Mouse (Mus musculus): ENCODE measurements around the gene Rfx4.

Gene Rfx4

GRCm38 (mm10) chr10:84815676-84816436, 60.0 kb downstream of the Rfx4 start:
- no peak for DNase-seq (ENCODE audit: low spot score)

GRCm38 (mm10) chr10:84817086-84817869, 61.4 kb downstream of the Rfx4 start:
- no peak for DNase-seq (ENCODE audit: low spot score)

DNA sequence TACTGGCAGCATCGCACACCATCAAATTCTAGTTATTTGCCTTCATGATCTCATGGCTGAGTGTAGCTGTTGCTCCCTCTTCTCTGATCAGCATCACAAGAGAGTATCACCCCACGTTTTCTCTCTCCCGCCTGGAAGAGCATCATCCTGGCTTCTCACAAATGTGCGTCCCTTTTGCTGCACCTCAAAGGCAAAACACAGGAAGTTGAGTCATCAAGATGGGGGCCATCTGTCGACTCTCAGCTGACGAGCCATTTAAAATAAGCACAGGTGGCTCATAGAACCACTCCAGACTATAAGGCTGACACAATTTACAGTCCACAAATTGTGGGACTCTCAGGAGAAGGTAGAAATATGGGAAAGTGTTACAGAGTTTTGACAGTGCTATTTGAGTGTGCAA, 63.8 kb downstream of the Rfx4 start:
- no peak for DNase-seq (ENCODE audit: low spot score)

GRCm38 (mm10) chr10:84820230-84820629, 64.4 kb downstream of the Rfx4 start:
- no peak for DNase-seq (ENCODE audit: low spot score)

DNA sequence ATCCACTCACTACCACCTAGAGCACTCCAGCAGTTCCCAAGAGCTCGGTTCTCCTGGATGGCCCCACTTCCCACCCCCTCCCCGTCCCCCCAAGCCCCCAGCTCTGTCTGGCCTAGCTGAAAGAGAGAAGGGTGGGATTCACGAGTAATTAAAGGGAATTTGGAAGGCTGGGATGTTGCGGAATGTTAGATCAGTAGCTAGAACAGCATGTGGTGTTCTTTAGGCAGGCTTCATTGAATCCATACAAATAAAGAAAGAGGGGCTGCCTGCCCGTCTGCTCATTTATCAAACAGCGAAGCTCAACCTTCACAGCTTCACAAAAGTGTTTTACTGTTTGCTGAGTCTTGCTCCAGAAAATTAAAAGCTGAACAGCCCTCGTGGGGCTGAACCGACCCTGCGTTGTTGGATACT, 66.9 kb downstream of the Rfx4 start:
- no peak for DNase-seq (ENCODE audit: low spot score)

DNA sequence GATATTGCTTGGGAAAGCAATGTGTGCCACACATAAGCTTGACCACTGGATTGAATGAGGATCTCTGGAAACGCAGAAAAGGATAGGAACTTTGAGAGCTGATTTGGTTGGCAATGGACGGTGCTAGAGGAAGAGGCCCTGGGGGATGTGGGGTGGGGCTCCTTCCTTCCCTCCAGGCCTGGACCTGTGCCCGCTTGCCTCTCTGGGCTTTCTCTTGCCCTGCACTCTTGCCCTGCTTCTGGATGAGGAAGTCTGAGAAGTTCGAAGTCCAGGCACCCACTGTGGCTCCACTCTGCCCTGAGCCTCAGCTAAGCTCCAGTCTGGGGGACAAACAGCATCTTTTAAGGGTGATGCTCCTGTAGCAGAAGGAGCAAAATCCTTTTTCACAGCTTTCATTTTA, 67.8 kb downstream of the Rfx4 start:
- DNase-seq (ENCODE audit: low spot score), result no peak

DNA sequence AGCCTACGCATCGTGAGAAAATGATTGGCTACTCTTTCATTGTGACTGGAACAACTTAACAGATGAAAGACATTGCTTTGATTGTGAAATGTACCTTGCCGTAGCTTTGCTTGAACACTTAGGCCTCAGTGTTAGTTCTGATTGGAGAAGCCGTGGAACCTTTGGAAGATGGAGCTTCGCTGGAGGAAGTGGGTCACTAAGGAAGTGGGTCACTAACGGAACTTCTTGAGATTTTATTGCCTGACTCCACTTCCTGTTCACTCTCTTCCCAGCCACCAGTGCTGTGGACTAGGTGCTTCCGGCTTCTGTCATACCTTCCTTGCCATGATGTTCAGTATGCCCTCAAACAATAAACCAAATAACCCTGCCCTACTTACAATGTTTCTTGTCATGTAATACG, 73.1 kb downstream of the Rfx4 start:
- DNase-seq (ENCODE audit: low spot score), result no peak

DNA sequence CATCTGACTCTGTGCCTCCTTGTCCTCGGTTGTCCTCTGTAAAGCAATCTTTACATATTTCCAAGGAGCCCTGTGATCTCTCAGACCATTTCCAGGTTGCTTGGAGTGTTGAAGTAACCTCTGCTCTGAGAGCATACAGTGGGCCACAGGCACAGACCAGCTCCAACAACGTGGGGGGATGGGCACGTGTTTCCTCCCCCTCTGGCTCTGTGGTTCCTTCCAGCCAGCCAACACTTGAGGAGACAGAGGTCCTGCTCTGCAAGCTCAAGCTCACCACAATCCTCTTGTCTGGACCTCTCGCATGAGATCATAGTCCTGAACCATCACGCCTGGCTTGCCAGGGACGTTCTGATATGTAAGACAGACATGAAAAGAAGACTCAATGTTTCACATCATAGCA, 79.7 kb downstream of the Rfx4 start:
- DNase-seq (ENCODE audit: low spot score), result no peak

GRCm38 (mm10) chr10:84836104-84836503, 80.2 kb downstream of the Rfx4 start:
- peak; percentile 15 for DNase-seq (ENCODE audit: low spot score)

DNA sequence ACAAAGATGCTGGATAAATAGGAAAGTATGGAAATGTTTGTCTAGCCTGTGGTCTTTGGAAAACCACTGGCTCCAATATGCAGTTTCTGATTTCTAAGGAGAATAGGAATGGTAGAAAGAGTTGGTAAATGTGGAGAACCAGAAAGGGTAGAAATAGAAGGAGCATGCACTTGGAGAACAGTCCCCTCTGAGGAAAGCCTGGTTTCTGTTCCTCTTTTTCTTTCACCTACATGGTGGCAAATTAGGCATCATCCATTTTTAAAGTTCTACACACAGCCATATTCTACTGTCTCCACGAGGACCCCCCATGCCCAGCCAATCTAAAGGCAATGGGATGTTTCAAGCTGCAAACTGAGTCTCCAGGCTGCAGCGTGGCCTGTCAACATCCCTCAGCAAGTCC, 81.5 kb downstream of the Rfx4 start:
- DNase-seq (ENCODE audit: low spot score), result no peak

GRCm38 (mm10) chr10:84838850-84839473, 83.1 kb downstream of the Rfx4 start:
- no peak for DNase-seq (ENCODE audit: low spot score)

DNA sequence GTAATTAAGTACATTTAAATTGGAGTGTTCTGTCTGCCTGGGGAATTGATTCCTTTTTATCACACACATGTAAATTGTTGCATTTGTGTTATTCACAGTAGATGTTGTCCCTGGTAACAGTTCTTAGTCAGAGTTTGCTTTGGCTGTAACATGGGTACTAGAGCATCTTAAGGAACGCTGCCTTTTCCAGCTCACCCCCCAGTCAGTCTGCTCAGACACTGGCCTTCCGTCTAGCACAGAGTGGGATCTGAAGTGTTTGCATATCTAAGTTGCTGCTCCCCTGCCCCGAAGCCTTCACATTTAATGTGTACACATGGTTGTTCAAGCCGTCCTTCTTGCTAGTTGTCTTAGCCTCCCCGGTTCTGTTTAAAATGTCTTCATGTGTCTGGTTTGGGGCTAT, 90.8 kb downstream of the Rfx4 start:
- DNase-seq (ENCODE audit: low spot score), result no peak

- peak; percentile 48 for DNase-seq (ENCODE audit: low spot score)
Measured at GRCm38 (mm10) chr10:84851981-84852979, 96.4 kb downstream of the Rfx4 start.

GRCm38 (mm10) chr10:84854059-84854458, 98.2 kb downstream of the Rfx4 start:
- DNase-seq (ENCODE audit: low spot score), result no peak

DNA sequence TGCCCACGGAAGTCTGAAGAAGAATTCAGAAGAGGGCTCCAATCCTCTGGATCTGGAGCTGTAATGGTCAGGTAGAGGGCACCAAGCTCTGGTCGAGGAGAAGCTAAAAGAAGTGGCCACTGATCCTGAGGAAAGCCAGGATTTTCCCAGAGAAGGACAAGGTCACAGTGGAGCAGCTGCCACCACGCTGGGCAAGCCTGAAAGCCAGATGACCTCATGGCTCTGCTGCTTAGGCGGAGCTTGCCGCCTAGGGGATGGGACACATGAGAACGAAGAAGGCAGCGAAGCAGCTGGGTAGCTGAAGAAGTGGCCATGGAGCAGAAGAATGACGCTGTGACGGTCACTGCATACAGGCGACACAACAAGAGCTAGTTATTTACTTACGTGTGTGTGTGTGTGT, 99.6 kb downstream of the Rfx4 start:
- no peak for DNase-seq (ENCODE audit: low spot score)

DNA sequence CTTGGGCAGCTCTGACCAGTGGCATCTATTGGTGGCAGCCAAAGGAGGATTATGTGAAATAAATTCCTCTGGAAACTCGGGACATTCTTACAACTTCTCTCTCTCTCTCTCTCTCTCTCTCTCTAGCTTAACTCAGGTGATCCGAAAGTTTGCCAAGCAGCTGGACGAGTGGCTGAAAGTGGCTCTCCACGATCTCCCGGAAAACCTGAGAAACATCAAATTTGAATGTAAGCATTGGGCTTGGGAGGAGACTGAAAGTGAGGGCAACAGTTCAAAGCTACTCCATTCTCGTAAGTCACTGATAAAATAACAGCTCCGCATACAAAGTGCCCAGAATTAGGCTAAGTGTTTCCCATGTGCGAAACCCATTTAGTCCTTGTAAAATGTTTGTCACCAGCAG, 102.5 kb downstream of the Rfx4 start:
- DNase-seq (ENCODE audit: low spot score), result no peak

GRCm38 (mm10) chr10:84858806-84859496, 103.1 kb downstream of the Rfx4 start:
- DNase-seq (ENCODE audit: low spot score), result no peak

DNA sequence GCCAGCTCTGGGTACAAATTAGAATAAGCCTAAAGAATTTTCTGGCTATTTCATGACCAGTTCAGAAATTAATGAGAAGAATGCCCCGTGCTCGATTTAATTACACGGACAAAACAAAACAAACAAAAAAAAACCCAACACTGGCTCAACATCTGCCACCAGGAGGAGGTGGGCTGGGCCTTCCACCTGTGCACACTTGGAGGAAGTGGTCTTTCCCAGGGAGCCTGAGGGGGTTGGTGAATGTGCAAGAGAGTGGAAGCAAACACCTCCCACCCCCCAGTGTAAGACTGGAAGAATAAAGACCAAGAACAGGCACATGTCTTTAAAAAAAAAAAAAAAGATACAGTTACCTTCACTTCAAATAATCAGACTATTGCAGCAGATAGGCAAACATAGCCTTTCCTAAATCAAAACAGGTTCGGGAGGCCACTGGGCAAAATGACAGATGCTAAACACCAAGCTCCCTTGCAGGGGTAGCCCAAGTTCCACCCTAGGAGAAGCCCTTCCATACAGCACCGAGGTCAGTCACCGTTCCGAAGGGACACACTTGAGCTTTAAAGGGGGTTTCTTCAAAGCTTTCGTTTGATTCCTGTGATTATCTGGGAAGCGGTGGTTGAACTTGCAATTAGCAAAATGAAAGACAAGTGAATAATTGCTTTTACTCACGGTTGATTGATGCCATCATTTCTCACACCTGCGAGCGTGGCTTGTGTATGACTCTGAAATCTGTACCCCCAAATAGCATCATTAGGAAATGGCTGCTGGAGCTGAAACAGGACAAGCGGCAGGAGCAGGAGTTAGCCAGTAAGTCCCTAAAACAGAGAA, 103.9 kb downstream of the Rfx4 start:
- no peak for DNase-seq (ENCODE audit: low spot score)

DNA sequence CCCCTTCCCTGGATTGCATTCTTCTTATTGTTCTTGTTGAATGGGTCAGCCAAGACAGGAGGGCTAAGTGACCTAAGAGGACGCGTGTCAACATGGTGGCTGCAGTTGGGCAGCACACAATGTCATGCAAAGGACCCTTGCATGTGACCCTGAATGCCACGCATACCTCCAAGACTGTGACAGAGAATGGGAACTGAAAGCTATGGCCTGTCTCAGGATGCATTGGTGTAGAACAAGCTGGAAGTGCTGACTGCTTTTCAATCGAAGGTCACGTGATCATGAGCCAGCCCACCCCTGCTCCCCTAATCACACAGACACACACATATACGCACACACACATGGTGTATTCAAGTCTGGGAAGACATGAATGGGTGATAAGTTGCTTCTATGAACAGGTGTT, 107.6 kb downstream of the Rfx4 start:
- DNase-seq (ENCODE audit: low spot score), result no peak

DNA sequence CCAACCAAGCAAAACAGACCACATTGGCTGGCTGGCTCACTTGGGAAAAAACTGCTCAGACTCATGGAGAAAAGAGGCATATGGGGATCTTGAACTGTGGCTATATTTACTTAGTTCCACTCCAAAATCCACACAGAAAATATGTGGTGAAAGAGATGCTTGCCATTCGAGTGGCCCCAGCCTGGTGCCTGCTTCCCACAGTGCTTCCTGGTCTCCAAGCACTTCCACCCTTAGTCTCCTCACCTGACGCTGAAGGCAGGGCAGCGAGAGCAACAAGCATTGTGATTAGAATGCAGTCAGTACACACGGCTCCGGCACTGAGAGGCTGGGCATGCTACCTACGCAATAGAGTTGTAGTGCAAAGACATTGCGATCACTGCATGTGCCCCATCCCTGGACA, 111.7 kb downstream of the Rfx4 start:
- no peak for DNase-seq (ENCODE audit: low spot score)

Data from urinary bladder, postnatal 14 days (tissue).